Mouse (Mus musculus) heart, embryonic 13.5 days (tissue): ENCODE measurements around the gene Sim2. TPM values are rescaled to one million over a fixed set of nuclear protein-coding genes. Genes with fewer than 3 reads are reported as not detected.

Source experiments
- ATAC-seq: fragments of 200-750 bp; cut with Nextera tagmentation; 2 replicates; pipeline ENCODE4 v1.8.0; 2017; ENCODE audit warnings: moderate TSS enrichment; ENCODE audit not compliant: insufficient number of reproducible peaks, low FRiP score, low TSS enrichment; ENCODE audit errors: extremely low read depth
- H3K27ac ChIP-seq: fragments of 300-500 bp; sonication (generic); replicated peaks from 2 replicates; pipeline ENCODE4 v1.5.1; 2015; ENCODE audit warnings: moderate library complexity, mild to moderate bottlenecking, inconsistent platforms
- H3K27me3 ChIP-seq: fragments of 300-500 bp; sonication (generic); replicated peaks from 2 replicates; pipeline ENCODE4 v1.6.1; 2015; ENCODE audit warnings: mild to moderate bottlenecking, inconsistent platforms
- H3K36me3 ChIP-seq: fragments of 300-500 bp; sonication (generic); 2 replicates; pipeline ENCODE4 v1.6.1; 2015; ENCODE audit warnings: mild to moderate bottlenecking, inconsistent platforms
- H3K4me1 ChIP-seq: fragments of 300-500 bp; sonication (generic); 2 replicates; pipeline ENCODE4 v1.6.1; 2015; ENCODE audit warnings: inconsistent platforms
- H3K4me2 ChIP-seq: fragments of 300-500 bp; sonication (generic); 2 replicates; pipeline ENCODE4 v1.6.1; 2015; ENCODE audit warnings: inconsistent platforms, mild to moderate bottlenecking, moderate library complexity
- H3K4me3 ChIP-seq: fragments of 300-500 bp; sonication (generic); 2 replicates; pipeline ENCODE4 v1.5.1; 2015; ENCODE audit warnings: moderate library complexity, mild to moderate bottlenecking, inconsistent platforms
- H3K9ac ChIP-seq: fragments of 300-500 bp; sonication (generic); 2 replicates; pipeline ENCODE4 v1.6.1; 2015; ENCODE audit warnings: inconsistent platforms, mild to moderate bottlenecking, moderate library complexity
- H3K9me3 ChIP-seq: fragments of 300-500 bp; sonication (generic); 2 replicates; pipeline ENCODE4 v1.6.1; 2016; ENCODE audit warnings: inconsistent platforms
- WGBS: fragments of 180-500 bp; shearing (Covaris S2); methylation state at CpG from one replicate; pipeline ENCODE4 v1.1.7; 2015; ENCODE audit warnings: mixed read lengths; 5-methylcytosine and 5-hydroxymethylcytosine counted together
- polyA plus RNA-seq: library from polyadenylated mRNA; unstranded; fragments of >200 nt; fragmentation: Nextera tagmentation; extraction: Ambion mirVana; gene quantifications from 2 replicates; pipeline ENCODE4 v1.2.1, GENCODE M21; 2015

Gene Sim2
- polyA plus RNA-seq, 1 experiment from 2014 or later, result 0.07 TPM

- Histone ChIP-seq H3K27ac (no peak overlapping the region), H3K4me2 (no peak overlapping the region), H3K9ac (no peak overlapping the region), H3K4me3 (no peak overlapping the region), H3K27me3 (no peaks in the 10 kb centered on the region), H3K4me1 (0 out of 2 replicates have a peak, but pooled peaks cover 6% of the 10 kb centered on the region), H3K9me3 (no peaks in the 10 kb centered on the region), H3K36me3 (no peaks in the 10 kb centered on the region)
- ATAC-seq, result no peak
- WGBS, result 67% methylated on average over 9 of the region's 9 CpGs
Measured at GRCm38 (mm10) chr16:94059820-94060219, 24.9 kb upstream of the Sim2 start.

GRCm38 (mm10) chr16:94064211-94064610 is 20.5 kb upstream of the Sim2 start:
- Histone ChIP-seq H3K9me3 (peaks cover 5% of the 10 kb centered on the region; the same call in 1 of the 2 replicates), H3K4me3 (no peak overlapping the region), H3K27ac (no peak overlapping the region), H3K9ac (no peak overlapping the region), H3K27me3 (no peaks in the 10 kb centered on the region), H3K4me1 (peaks cover 8% of the 10 kb centered on the region; the same call in 1 of the 2 replicates), H3K4me2 (no peak overlapping the region), H3K36me3 (no peaks in the 10 kb centered on the region)
- no peak for ATAC-seq
- 71% methylated on average over 9 of the region's 9 CpGs for WGBS

DNA sequence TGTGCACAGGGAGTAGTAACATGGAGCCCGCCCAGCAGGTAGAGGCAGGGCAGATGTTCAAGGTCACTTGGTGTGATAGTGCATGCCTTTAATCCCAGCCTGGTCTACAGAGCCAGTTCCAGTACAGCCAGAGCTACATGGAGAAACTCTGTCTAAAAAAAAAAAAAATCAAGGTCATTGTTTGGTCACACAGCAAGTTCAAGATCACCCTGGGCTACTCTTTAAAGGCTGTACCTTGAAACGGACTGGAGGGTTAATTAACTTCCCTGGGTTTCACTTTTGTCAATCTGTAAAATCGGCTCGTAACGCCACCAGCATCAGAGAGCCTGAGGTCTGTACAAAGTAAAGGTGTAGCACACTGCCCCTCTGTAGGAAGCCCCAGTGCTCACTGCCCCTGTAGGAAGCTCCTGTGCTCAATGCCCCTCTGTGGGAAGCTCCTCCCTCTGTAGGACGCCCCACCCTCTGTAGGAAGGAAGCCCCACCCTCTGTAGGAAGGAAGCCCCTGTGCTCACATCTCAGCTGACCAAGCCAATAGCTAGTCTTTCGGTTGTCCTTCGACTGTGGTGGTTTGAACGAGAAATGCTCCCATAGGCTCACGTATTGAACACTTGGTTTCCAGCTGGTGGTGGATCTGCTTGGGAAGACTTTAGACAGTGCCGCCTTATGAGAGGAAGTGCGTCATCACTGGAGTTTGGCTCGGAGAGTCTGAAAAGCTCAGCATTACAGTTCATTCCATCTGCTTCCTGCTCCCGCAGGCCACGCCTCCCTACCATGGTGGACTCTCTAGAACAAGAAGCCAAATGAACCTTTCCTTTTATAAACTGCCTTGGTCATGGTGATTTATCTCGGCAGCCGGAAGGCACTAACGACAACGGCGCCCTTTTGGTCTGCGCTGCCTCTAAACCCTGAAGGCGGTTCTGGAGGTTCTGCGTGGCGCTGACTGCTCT is 18.7 kb upstream of the Sim2 start:
- Histone ChIP-seq H3K27ac (no peak overlapping the region), H3K36me3 (no peaks in the 10 kb centered on the region), H3K27me3 (0 out of 2 replicates have a peak, but pooled peaks cover 3% of the 10 kb centered on the region), H3K9me3 (peaks cover 5% of the 10 kb centered on the region; the same call in 1 of the 2 replicates), H3K4me1 (peaks cover 3% of the 10 kb centered on the region), H3K4me3 (peak overlapping the region; percentile 26), H3K4me2 (peak overlapping the region; percentile 55), H3K9ac (no peak overlapping the region)
- 60% methylated on average over 24 of the region's 24 CpGs for WGBS
- ATAC-seq, result no peak

DNA sequence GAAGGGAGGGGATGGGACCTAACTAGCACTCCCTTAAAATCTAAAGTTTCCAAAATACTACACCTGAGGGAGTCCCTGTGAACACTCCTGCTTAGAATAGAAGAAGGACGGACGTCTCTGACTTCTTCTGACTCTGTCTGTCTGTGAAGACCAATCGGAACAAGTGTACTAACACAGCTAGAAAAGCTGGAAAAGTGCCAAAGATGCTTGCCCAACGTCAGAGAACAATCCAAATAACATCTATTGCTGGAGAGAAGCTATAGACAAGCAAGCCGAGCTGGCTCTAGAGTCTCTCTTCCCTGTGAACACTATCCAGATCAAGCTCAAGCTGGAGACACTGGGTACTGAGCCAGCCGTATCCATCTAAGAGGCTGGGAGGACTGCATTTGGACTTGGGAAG is 18.0 kb upstream of the Sim2 start:
- no peak overlapping the region for H3K27ac ChIP-seq
- WGBS, result 54% methylated on average over 6 of the region's 6 CpGs
- H3K4me3 ChIP-seq, result peak overlapping the region; percentile 26; the same call in 1 of the 2 replicates
- no peak overlapping the region for H3K9ac ChIP-seq
- ATAC-seq, result no peak
- H3K4me2 ChIP-seq, result peak overlapping the region; percentile 55
- H3K36me3 ChIP-seq, result no peaks in the 10 kb centered on the region
- peaks cover 11% of the 10 kb centered on the region for H3K4me1 ChIP-seq
- peaks cover 5% of the 10 kb centered on the region; the same call in 1 of the 2 replicates for H3K9me3 ChIP-seq
- H3K27me3 ChIP-seq, result 0 out of 2 replicates have a peak, but pooled peaks cover 5% of the 10 kb centered on the region

DNA sequence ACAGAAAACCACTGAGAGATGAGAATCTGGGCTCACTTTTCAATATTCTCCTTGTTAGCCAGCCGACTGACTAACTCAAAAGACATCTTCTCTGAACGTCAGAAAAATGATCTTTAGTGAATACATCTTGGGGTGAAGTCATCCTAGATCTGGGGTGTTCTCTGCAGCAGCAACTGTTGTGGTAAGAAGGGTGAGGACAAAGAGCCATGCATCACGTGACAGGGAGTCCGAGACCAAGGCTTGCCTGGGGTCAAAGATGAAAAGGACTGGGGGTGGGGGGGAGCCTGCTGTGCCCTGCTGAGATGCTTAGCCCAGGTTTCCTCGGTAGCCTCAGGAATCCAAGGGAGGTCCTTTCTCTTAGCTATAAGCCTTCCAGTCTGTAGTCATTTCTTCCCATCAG is 17.5 kb upstream of the Sim2 start:
- WGBS, result 58% methylated on average over 5 of the region's 5 CpGs
- no peak overlapping the region for H3K9ac ChIP-seq
- no peaks in the 10 kb centered on the region for H3K36me3 ChIP-seq
- no peak overlapping the region for H3K27ac ChIP-seq
- H3K27me3 ChIP-seq, result 0 out of 2 replicates have a peak, but pooled peaks cover 5% of the 10 kb centered on the region
- peaks cover 13% of the 10 kb centered on the region for H3K4me1 ChIP-seq
- peaks cover 5% of the 10 kb centered on the region; the same call in 1 of the 2 replicates for H3K9me3 ChIP-seq
- no peak overlapping the region for H3K4me2 ChIP-seq
- no peak for ATAC-seq
- H3K4me3 ChIP-seq, result no peak overlapping the region

DNA sequence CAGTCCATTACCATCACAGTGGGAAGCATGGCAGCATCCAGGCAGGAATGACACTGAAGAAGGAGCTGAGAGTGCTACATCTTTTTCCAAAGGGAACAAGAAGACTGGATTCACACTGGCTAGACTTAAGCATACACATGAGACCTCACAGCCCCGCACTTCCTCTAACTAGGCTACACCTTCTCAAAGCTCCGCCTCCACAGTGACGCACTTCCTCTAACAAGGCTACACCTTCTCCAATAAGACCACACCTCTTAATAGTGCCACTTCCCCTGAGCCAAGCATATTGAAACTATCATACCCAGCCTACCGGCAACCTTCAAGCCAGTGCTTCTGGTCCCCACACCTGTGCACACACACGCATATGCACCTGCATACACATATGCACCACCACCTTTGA is 15.7 kb upstream of the Sim2 start:
- H3K9ac ChIP-seq, result no peak overlapping the region
- peaks cover 16% of the 10 kb centered on the region for H3K27me3 ChIP-seq
- ATAC-seq, result no peak
- H3K4me3 ChIP-seq, result no peak overlapping the region
- peaks cover 13% of the 10 kb centered on the region for H3K4me1 ChIP-seq
- no peak overlapping the region for H3K27ac ChIP-seq
- H3K9me3 ChIP-seq, result peaks cover 7% of the 10 kb centered on the region; the same call in 1 of the 2 replicates
- no peaks in the 10 kb centered on the region for H3K36me3 ChIP-seq
- WGBS, result 89% methylated on average over 5 of the region's 5 CpGs
- H3K4me2 ChIP-seq, result no peak overlapping the region

DNA sequence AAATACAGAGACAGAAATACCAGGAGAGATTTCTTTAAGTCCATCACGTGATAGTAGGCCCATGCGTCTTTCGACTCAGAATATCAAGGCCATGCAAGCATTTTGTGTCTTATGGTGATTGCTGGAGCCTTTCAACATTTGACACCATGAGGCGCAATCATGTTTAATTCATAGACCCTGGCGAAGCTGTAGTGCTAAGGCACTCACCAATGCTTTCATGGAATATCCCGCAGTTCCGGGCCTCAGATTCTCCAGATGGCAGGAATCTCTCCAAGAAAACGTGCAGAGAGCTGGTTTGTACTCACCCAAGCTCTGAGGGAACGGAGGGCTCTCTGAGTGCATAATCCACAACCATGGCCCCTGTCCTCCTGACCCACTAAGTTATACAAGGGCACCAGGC is 13.8 kb upstream of the Sim2 start:
- Histone ChIP-seq H3K4me1 (peaks cover 18% of the 10 kb centered on the region), H3K27me3 (peaks cover 30% of the 10 kb centered on the region), H3K4me2 (no peak overlapping the region), H3K9me3 (peaks cover 7% of the 10 kb centered on the region; the same call in 1 of the 2 replicates), H3K9ac (no peak overlapping the region), H3K36me3 (no peaks in the 10 kb centered on the region), H3K27ac (no peak overlapping the region), H3K4me3 (no peak overlapping the region)
- no peak for ATAC-seq
- 73% methylated on average over 9 of the region's 9 CpGs for WGBS

DNA sequence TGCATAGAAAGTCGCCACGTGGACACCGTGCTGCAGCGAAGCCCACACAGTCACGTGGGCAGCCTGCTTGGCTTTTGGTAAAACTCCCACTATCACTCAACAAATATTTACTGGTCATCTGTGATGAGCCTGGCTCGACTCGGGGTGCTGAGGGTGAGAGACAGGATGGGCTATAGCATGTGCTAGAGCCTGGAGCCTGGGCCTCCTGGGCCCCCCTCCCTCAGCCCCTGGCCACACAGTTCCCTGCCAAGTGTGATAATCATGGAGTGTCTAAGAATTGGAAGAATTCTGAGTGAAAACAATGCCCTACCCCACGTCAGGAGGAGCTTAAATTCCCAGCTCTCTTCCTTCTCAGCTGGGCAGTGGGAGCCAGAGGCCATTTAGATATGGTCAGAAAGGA is 13.3 kb upstream of the Sim2 start:
- WGBS, result 53% methylated on average over 8 of the region's 8 CpGs
- no peaks in the 10 kb centered on the region for H3K36me3 ChIP-seq
- H3K4me1 ChIP-seq, result peaks cover 18% of the 10 kb centered on the region
- no peak overlapping the region for H3K27ac ChIP-seq
- H3K9ac ChIP-seq, result no peak overlapping the region
- H3K4me3 ChIP-seq, result no peak overlapping the region
- ATAC-seq, result no peak
- H3K9me3 ChIP-seq, result peaks cover 7% of the 10 kb centered on the region; the same call in 1 of the 2 replicates
- peaks cover 36% of the 10 kb centered on the region for H3K27me3 ChIP-seq
- no peak overlapping the region for H3K4me2 ChIP-seq

GRCm38 (mm10) chr16:94075362-94076027 is 9.2 kb upstream of the Sim2 start:
- no peak for ATAC-seq
- WGBS, result 31% methylated on average over 19 of the region's 19 CpGs
- Histone ChIP-seq H3K4me2 (no peak overlapping the region), H3K4me3 (no peak overlapping the region), H3K27ac (no peak overlapping the region), H3K36me3 (no peaks in the 10 kb centered on the region), H3K27me3 (peaks cover 76% of the 10 kb centered on the region), H3K4me1 (peaks cover 23% of the 10 kb centered on the region), H3K9me3 (0 out of 2 replicates have a peak, but pooled peaks cover 2% of the 10 kb centered on the region), H3K9ac (no peak overlapping the region)

GRCm38 (mm10) chr16:94078318-94079074 is 6.2 kb upstream of the Sim2 start:
- H3K27me3 ChIP-seq, result peaks cover 95% of the 10 kb centered on the region
- H3K4me1 ChIP-seq, result peaks cover 13% of the 10 kb centered on the region; the same call in 1 of the 2 replicates
- H3K27ac ChIP-seq, result no peak overlapping the region
- no peak for ATAC-seq
- 0 out of 2 replicates have a peak overlapping the region, but pooled peaks have one; percentile 3 for H3K4me3 ChIP-seq
- peak overlapping the region; percentile 16; the same call in 1 of the 2 replicates for H3K4me2 ChIP-seq
- WGBS, result 5% methylated on average over 23 of the region's 23 CpGs
- no peaks in the 10 kb centered on the region for H3K36me3 ChIP-seq
- no peaks in the 10 kb centered on the region for H3K9me3 ChIP-seq
- H3K9ac ChIP-seq, result no peak overlapping the region
